ENCODE assay signal across 18 mouse cellular contexts in the genomic region with DNA sequence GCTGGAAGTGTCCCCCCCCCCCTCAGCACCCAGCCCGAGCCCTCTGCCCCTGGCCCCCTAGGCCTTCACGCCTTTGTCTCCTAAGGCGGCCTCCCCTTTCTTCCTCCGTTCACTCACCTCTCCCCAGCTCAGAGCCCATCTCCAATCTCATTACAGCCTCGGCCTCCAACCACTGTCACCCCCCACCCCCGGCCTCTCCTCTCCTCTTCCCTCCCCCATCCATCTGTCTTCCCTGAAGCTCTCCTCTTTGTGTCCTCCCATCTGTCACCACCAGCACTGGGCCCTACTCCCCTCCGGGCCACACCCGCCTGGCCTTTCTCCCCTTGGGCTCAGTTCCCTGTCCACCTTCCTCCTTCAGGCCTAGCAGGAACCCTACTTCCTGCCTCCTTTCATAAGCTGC. TPM values are rescaled to one million over a fixed set of nuclear protein-coding genes. Genes with fewer than 3 reads are reported as not detected.
DNase-seq lines count a peak whose midpoint lies in the region; ATAC-seq lines count a peak whose summit lies in the region.
"Had no signal": no experiment of that assay in that cellular context is flagged by ENCODE, and none has a peak within 500 bp of the region (broad histone marks: within the 10 kb centered on the region; RNA-seq: fewer than 3 reads in every experiment).

No protein-coding gene starts in this region.

- no peak overlapping the region for H3K4me2 ChIP-seq in hindbrain, embryonic 13.5 days
- no peak overlapping the region for H3K4me2 ChIP-seq in midbrain, embryonic 16.5 days (ENCODE audit: low read length)
- H3K4me2 ChIP-seq: limb, embryonic 13.5 days had no signal

- peaks cover 78% of the 10 kb centered on the region for H3K4me1 ChIP-seq in hindbrain, embryonic 13.5 days (replicated peaks)
- H3K4me1 ChIP-seq in midbrain, embryonic 16.5 days (ENCODE audit: control insufficient read depth, insufficient read depth, low read length): peaks cover 10% of the 10 kb centered on the region; the same call in 1 of the 2 replicates

- peak overlapping the region; percentile 13; the same call in 1 of the 2 replicates for H3K9ac ChIP-seq in hindbrain, embryonic 13.5 days
- no peak overlapping the region for H3K9ac ChIP-seq in midbrain, embryonic 16.5 days (ENCODE audit: low read depth, low read length)
- H3K9ac ChIP-seq: limb, embryonic 13.5 days had no signal

- no peaks in the 10 kb centered on the region for H3K27me3 ChIP-seq in hindbrain, embryonic 13.5 days
- no peaks in the 10 kb centered on the region for H3K27me3 ChIP-seq in midbrain, embryonic 16.5 days (ENCODE audit: control insufficient read depth, insufficient read depth, low read depth, low read length)

- H3K9me3 ChIP-seq in hindbrain, embryonic 13.5 days: no peaks in the 10 kb centered on the region
- H3K9me3 ChIP-seq in midbrain, embryonic 16.5 days (replicated peaks; ENCODE audit: control insufficient read depth, low read length, poor library complexity, severe bottlenecking): no peaks in the 10 kb centered on the region
- H3K9me3 ChIP-seq: G1E; limb, embryonic 13.5 days; megakaryocyte, embryonic 14.5 days had no signal

- peaks cover 21% of the 10 kb centered on the region for H3K36me3 ChIP-seq in hindbrain, embryonic 13.5 days
- H3K36me3 ChIP-seq in midbrain, embryonic 16.5 days (ENCODE audit: control insufficient read depth, insufficient read depth, low read length): peaks cover 9% of the 10 kb centered on the region

- H3K27ac ChIP-seq in hindbrain, embryonic 13.5 days: peak overlapping the region; percentile 86
- H3K27ac ChIP-seq in midbrain, embryonic 16.5 days (ENCODE audit: low read length): peak overlapping the region; percentile 14; the same call in 1 of the 2 replicates
- H3K27ac ChIP-seq: layer of hippocampus, adult 2 months; limb, embryonic 13.5 days had no signal

- DNase-seq in cerebellum, postnatal 25 days: peak; percentile 29 to 37
- DNase-seq in cerebellum, adult 11 months: no peak
- DNase-seq in embryo, embryonic 11 days: peak; percentile 47
- no peak for DNase-seq in right cerebral cortex, adult 18-20 months
- no peak for DNase-seq in layer of hippocampus, postnatal 25 days (ENCODE audit: extremely low spot score in 1 of 2, low spot score in 1 of 2)
- no peak for DNase-seq in testis, postnatal 14 days (ENCODE audit: low spot score)
- DNase-seq: cerebellum, adult 8-10 months; heart, postnatal 14 days; kidney, adult 2 months; lung, adult 18-20 months; thymus, adult 18-20 months had no signal

- WGBS in hindbrain, embryonic 13.5 days: 16% methylated on average over 8 of the region's 8 CpGs
- 10% methylated on average over 8 of the region's 8 CpGs for WGBS in midbrain, embryonic 16.5 days

- H3K4me3 ChIP-seq in hindbrain, embryonic 13.5 days: no peak overlapping the region
- no peak overlapping the region for H3K4me3 ChIP-seq in midbrain, embryonic 16.5 days (ENCODE audit: low read depth, low read length)
- H3K4me3 ChIP-seq: layer of hippocampus, adult 2 months; limb, embryonic 13.5 days; megakaryocyte, embryonic 14.5 days had no signal

- no peak for ATAC-seq in hindbrain, embryonic 13.5 days (ENCODE audit: low FRiP score)
- no peak for ATAC-seq in midbrain, embryonic 16.5 days

RNA-seq across cellular contexts. Expression of a gene that starts 3.8 kb away (rescaled TPM):
- polyA plus RNA-seq in hindbrain, embryonic 13.5 days (2015; fragmentation: Nextera tagmentation; extraction: Ambion mirVana): 8.1 and 9.8 TPM in 2 replicates
- polyA plus RNA-seq in midbrain, embryonic 16.5 days (2015; fragmentation: Nextera tagmentation; extraction: Ambion mirVana): 0.45 and 1.2 TPM in 2 replicates
- total RNA-seq in layer of hippocampus, postnatal 25 days (2021): 1 to 10 TPM; 1.3 to 1.6 TPM
- total RNA-seq: G1E; heart, postnatal 14 days had no signal
- polyA plus RNA-seq: gonadal fat pad, adult 2 months; kidney, adult 2 months; limb, embryonic 13.5 days had no signal

RNA-seq across cellular contexts. Expression of a gene that starts 21.1 kb away (rescaled TPM):
- polyA plus RNA-seq in hindbrain, embryonic 13.5 days (2015; fragmentation: Nextera tagmentation; extraction: Ambion mirVana): 186 and 190 TPM in 2 replicates
- polyA plus RNA-seq in midbrain, embryonic 16.5 days (2015; fragmentation: Nextera tagmentation; extraction: Ambion mirVana): 209 and 222 TPM in 2 replicates
- 100 to 1,000 TPM; 148 to 149 TPM for total RNA-seq in layer of hippocampus, postnatal 25 days (2021)

RNA-seq across cellular contexts. Expression of a gene that starts 21.4 kb away (rescaled TPM):
- polyA plus RNA-seq in hindbrain, embryonic 13.5 days (2015; fragmentation: Nextera tagmentation; extraction: Ambion mirVana): 118 and 128 TPM in 2 replicates
- 105 and 107 TPM in 2 replicates for polyA plus RNA-seq in midbrain, embryonic 16.5 days (2015; fragmentation: Nextera tagmentation; extraction: Ambion mirVana)
- total RNA-seq in layer of hippocampus, postnatal 25 days (2021): 10 to 100 TPM; 59.5 to 63.2 TPM

RNA-seq across cellular contexts. Expression of a gene that starts 33.0 kb away (rescaled TPM):
- 49.4 and 52.1 TPM in 2 replicates for polyA plus RNA-seq in hindbrain, embryonic 13.5 days (2015; fragmentation: Nextera tagmentation; extraction: Ambion mirVana)
- polyA plus RNA-seq in midbrain, embryonic 16.5 days (2015; fragmentation: Nextera tagmentation; extraction: Ambion mirVana): 43.7 and 44.0 TPM in 2 replicates
- 10 to 100 TPM; 15.9 to 18.3 TPM for total RNA-seq in layer of hippocampus, postnatal 25 days (2021)
- polyA plus RNA-seq: G1E had no signal

Comparison
In these comparisons a context has a peak if more than half of its experiments do, and no peak if none do; other contexts are left out.
1. DNase-seq: peak in cerebellum, postnatal 25 days (2 of 2) and embryo, embryonic 11 days (single experiment); none in cerebellum, adult 11 months (single experiment), right cerebral cortex, adult 18-20 months (single experiment), layer of hippocampus, postnatal 25 days (0 of 2) and testis, postnatal 14 days (single experiment).